Mouse (Mus musculus): ENCODE data around the gene Sult2b1.

- TF ChIP-seq CTCF (conservative IDR thresholded peaks at IDR 0.05; ENCODE audit: low read length) (no peak), POU5F1 (IDR thresholded peaks at IDR 0.05; ENCODE audit: borderline replicate concordance, low read length) (no peak), NANOG (IDR thresholded peaks at IDR 0.05; ENCODE audit: borderline replicate concordance, low read length) (no peak)
Observed at GRCm38 (mm10) chr7:45794971-45795370, 10.5 kb upstream of the Sult2b1 start.

Measured in E14TG2a.4 (cell line).